Mouse (Mus musculus): ENCODE data around the gene Ccdc130. TPM values are rescaled to one million over a fixed set of nuclear protein-coding genes. Genes with fewer than 3 reads are reported as not detected.

Ccdc130 gene
- polyA plus RNA-seq, 1 experiment, result 22.8 TPM

- TF ChIP-seq POLR2A (IDR thresholded peaks at IDR 0.05; ENCODE audit: borderline replicate concordance, low read depth, low read length) (no peak), CTCF (IDR thresholded peaks at IDR 0.05; ENCODE audit: low read depth, low read length) (no peak)
- H3K4me1 ChIP-seq (ENCODE audit: control insufficient read depth, insufficient read depth, low read length), result peaks cover 5% of the 10 kb centered on the region
- no peak overlapping the region for H3K4me3 ChIP-seq (ENCODE audit: insufficient read depth, low read length)
- no peak overlapping the region for H3K27ac ChIP-seq (ENCODE audit: insufficient read depth, low read depth, low read length)
Measured at GRCm38 (mm10) chr8:84241821-84242220, 28.4 kb downstream of the Ccdc130 start.

- Histone ChIP-seq H3K4me1 (ENCODE audit: control insufficient read depth, insufficient read depth, low read length) (peaks cover 5% of the 10 kb centered on the region), H3K27ac (ENCODE audit: insufficient read depth, low read depth, low read length) (no peak overlapping the region), H3K4me3 (ENCODE audit: insufficient read depth, low read length) (no peak overlapping the region)
- TF ChIP-seq CTCF (IDR thresholded peaks at IDR 0.05; ENCODE audit: low read depth, low read length) (no peak), POLR2A (IDR thresholded peaks at IDR 0.05; ENCODE audit: borderline replicate concordance, low read depth, low read length) (no peak)
Measured at GRCm38 (mm10) chr8:84241167-84241566, 29.0 kb downstream of the Ccdc130 start.

GRCm38 (mm10) chr8:84237542-84238229, 32.5 kb downstream of the Ccdc130 start:
- no peak for TF ChIP-seq CTCF (IDR thresholded peaks at IDR 0.05; ENCODE audit: low read depth, low read length)
- no peak for TF ChIP-seq POLR2A (IDR thresholded peaks at IDR 0.05; ENCODE audit: borderline replicate concordance, low read depth, low read length)
- Histone ChIP-seq H3K4me1 (ENCODE audit: control insufficient read depth, insufficient read depth, low read length) (peaks cover 10% of the 10 kb centered on the region), H3K27ac (ENCODE audit: insufficient read depth, low read depth, low read length) (peak overlapping the region; percentile 38), H3K4me3 (ENCODE audit: insufficient read depth, low read length) (peak overlapping the region; percentile 68)

- H3K4me3 ChIP-seq (ENCODE audit: insufficient read depth, low read length), result peak within 1 kb of the TSS; percentile 74
- peaks cover 10% of the 10 kb centered on the region for H3K4me1 ChIP-seq (ENCODE audit: control insufficient read depth, insufficient read depth, low read length)
- peak within 1 kb of the TSS; percentile 38 for H3K27ac ChIP-seq (ENCODE audit: insufficient read depth, low read depth, low read length)
- TF ChIP-seq CTCF (IDR thresholded peaks at IDR 0.05; ENCODE audit: low read depth, low read length) (no peak), POLR2A (IDR thresholded peaks at IDR 0.05; ENCODE audit: borderline replicate concordance, low read depth, low read length) (no peak)
Measured at GRCm38 (mm10) chr8:84236998-84237473, 33.1 kb downstream of the Ccdc130 start, which contains the start of gene Zswim4. Gene Zswim4, minus strand, starts transcription at chr8:84237055.

GRCm38 (mm10) chr8:84236410-84236997, 33.7 kb downstream of the Ccdc130 start:
- peak overlapping the region; percentile 74 for H3K4me3 ChIP-seq (ENCODE audit: insufficient read depth, low read length)
- peaks cover 10% of the 10 kb centered on the region for H3K4me1 ChIP-seq (ENCODE audit: control insufficient read depth, insufficient read depth, low read length)
- peak overlapping the region; percentile 18 for H3K27ac ChIP-seq (ENCODE audit: insufficient read depth, low read depth, low read length)
- TF ChIP-seq CTCF (IDR thresholded peaks at IDR 0.05; ENCODE audit: low read depth, low read length) (no peak), POLR2A (IDR thresholded peaks at IDR 0.05; ENCODE audit: borderline replicate concordance, low read depth, low read length) (no peak)

GRCm38 (mm10) chr8:84235746-84236409, 34.3 kb downstream of the Ccdc130 start:
- Histone ChIP-seq H3K4me3 (ENCODE audit: insufficient read depth, low read length) (peak overlapping the region; percentile 74), H3K27ac (ENCODE audit: insufficient read depth, low read depth, low read length) (peak overlapping the region; percentile 18), H3K4me1 (ENCODE audit: control insufficient read depth, insufficient read depth, low read length) (peaks cover 10% of the 10 kb centered on the region)
- TF ChIP-seq CTCF (IDR thresholded peaks at IDR 0.05; ENCODE audit: low read depth, low read length), result no peak
- no peak for TF ChIP-seq POLR2A (IDR thresholded peaks at IDR 0.05; ENCODE audit: borderline replicate concordance, low read depth, low read length)

- H3K4me1 ChIP-seq (ENCODE audit: control insufficient read depth, insufficient read depth, low read length), result peaks cover 7% of the 10 kb centered on the region
- H3K27ac ChIP-seq (ENCODE audit: insufficient read depth, low read depth, low read length), result no peak overlapping the region
- TF ChIP-seq CTCF (IDR thresholded peaks at IDR 0.05; ENCODE audit: low read depth, low read length) (no peak), POLR2A (IDR thresholded peaks at IDR 0.05; ENCODE audit: borderline replicate concordance, low read depth, low read length) (no peak)
- H3K4me3 ChIP-seq (ENCODE audit: insufficient read depth, low read length), result no peak overlapping the region
Measured at GRCm38 (mm10) chr8:84233055-84233454, 37.1 kb downstream of the Ccdc130 start.

DNA sequence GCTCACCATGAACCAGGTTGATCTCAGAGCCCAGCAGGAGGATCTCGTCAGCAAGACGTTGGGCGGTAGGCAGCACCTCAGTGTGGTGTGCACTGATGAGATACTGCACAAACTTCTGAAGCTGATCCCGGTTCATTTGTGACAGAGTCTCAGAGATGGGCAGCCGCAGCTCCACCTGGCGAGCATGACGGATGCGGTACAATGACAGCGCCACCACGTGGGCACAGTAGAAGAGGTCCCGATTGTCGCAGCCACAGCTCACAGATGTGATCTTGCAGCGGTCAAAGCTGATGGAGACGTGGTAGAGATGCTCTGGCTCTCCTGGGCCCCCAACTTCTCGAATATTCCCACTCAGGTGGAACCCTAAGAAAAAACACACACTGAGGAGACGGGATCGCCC, 39.4 kb downstream of the Ccdc130 start:
- no peak for TF ChIP-seq CTCF (IDR thresholded peaks at IDR 0.05; ENCODE audit: low read depth, low read length)
- no peak for TF ChIP-seq POLR2A (IDR thresholded peaks at IDR 0.05; ENCODE audit: borderline replicate concordance, low read depth, low read length)

DNA sequence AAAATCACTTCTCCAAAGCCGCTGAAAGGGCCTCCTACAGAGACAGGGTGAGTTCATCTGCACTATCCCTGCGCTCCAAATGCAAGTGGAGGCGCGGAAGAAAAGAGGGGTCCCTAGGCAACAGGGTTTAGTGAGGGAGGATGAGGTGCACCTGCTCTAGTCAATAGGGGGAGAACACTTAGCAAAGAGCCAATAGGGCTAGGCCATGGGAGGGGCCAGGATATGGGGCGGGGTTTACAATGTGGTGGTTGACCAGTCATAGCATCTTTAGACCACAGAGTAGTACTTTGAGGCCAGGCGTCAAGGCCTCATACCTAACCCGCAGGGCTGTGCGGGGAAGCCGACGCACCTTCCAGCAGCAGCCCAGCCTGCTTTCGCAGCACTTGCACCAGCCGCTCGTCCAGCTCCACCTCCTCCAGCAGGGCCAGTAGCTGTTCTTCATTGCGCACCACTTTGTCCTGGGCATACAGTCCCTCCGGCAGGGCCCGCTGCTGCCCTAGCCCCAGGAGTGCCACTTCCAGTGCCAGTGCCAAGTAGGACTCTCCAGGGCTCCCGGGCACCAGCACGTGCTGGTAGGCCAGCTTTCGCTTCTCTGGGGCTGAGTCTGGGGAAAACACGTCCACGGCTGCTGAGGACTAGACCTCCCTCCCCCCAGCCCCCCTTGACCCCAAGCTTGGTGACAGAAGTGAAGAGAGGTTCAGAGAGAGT, 46.7 kb downstream of the Ccdc130 start:
- Histone ChIP-seq H3K27ac (ENCODE audit: insufficient read depth, low read depth, low read length) (peak overlapping the region; percentile 63; the same call in 1 of the 2 replicates), H3K4me3 (ENCODE audit: insufficient read depth, low read length) (no peak overlapping the region), H3K4me1 (ENCODE audit: control insufficient read depth, insufficient read depth, low read length) (peaks cover 37% of the 10 kb centered on the region)
- no peak for TF ChIP-seq POLR2A (IDR thresholded peaks at IDR 0.05; ENCODE audit: borderline replicate concordance, low read depth, low read length)
- TF ChIP-seq CTCF (IDR thresholded peaks at IDR 0.05; ENCODE audit: low read depth, low read length), result no peak

More for the DNA sequence above, 39.4 kb downstream of the Ccdc130 start:
- Histone ChIP-seq H3K27ac (ENCODE audit: insufficient read depth, low read depth, low read length) (no peak overlapping the region), H3K4me1 (ENCODE audit: control insufficient read depth, insufficient read depth, low read length) (peaks cover 4% of the 10 kb centered on the region), H3K4me3 (ENCODE audit: insufficient read depth, low read length) (no peak overlapping the region)
